10 mouse cellular contexts compared by ENCODE assay signal in the genomic region with DNA sequence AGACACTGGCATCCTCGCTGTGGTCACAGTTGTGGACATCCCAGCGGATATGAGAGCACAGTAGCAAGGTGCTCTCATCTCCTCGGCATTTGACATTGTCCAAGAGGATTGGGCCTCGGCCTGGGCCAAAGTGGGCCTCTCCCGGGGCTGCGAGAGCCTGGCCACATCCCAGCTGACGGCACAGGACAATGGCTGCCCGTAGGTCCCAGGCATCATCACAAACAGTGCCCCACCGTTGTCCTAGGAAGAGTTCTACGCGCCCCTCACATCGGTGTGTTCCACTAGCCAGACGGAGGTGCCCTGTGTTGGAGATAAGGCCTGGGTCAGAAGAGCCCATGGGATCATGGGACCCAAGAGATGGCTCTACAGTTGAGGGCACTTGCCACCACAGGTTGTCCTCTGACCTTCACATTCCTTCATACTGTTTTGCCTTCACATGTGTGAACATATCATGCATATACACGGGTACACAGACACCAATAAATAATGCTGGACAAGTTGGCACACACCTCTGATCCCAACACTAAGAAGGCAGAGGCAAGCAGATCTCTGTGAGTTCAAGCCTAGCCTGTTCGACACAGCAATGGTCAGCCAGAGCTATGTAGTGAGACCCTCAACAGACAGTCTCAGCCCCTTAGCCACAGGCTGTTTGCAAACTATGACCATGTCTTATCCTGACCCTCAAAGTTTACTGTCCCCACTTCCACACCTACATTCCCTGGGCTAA. TPM values are rescaled to one million over a fixed set of nuclear protein-coding genes. Genes with fewer than 3 reads are reported as not detected.
DNase-seq lines count a peak whose midpoint lies in the region; ATAC-seq and TF ChIP-seq lines count a peak whose summit lies in the region.
"Had no signal": no experiment of that assay in that cellular context is flagged by ENCODE, and none has a peak within 500 bp of the region (broad histone marks: within the 10 kb centered on the region; RNA-seq: fewer than 3 reads in every experiment).

No protein-coding gene starts in this region.

- H3K9ac ChIP-seq in heart, adult 2 months (ENCODE audit: low read depth, low read length): no peak overlapping the region
- peak overlapping the region; percentile 86; the same call in 1 of the 2 replicates for H3K9ac ChIP-seq in CH12.LX (ENCODE audit: insufficient read depth, low read depth)
- no peak overlapping the region for H3K9ac ChIP-seq in forebrain, embryonic 15.5 days (replicated peaks)
- peak overlapping the region; percentile 86 for H3K9ac ChIP-seq in liver, embryonic 15.5 days

- H3K4me3 ChIP-seq in heart, adult 2 months: no peak overlapping the region
- peak overlapping the region; percentile 61 to 95 (median 73) for H3K4me3 ChIP-seq in CH12.LX (replicated peaks in 1 of 3; ENCODE audit: low read depth in 2 of 3, low read length in 2 of 3, poor library complexity in 1 of 3)
- H3K4me3 ChIP-seq in forebrain, embryonic 15.5 days: no peak overlapping the region
- peak overlapping the region; percentile 72 for H3K4me3 ChIP-seq in liver, embryonic 15.5 days (replicated peaks)

- TF ChIP-seq EP300 in heart, adult 2 months (IDR thresholded peaks at IDR 0.05; ENCODE audit: insufficient read depth, low read depth, low read length): no peak
- TF ChIP-seq EP300 in CH12.LX (IDR thresholded peaks at IDR 0.05; ENCODE audit: low read length): no peak

- no peaks in the 10 kb centered on the region for H3K27me3 ChIP-seq in heart, adult 2 months (ENCODE audit: control insufficient read depth, insufficient read depth, low read length)
- peaks cover 10% of the 10 kb centered on the region for H3K27me3 ChIP-seq in CH12.LX (replicated peaks)
- 0 out of 2 replicates have a peak, but pooled peaks cover 4% of the 10 kb centered on the region for H3K27me3 ChIP-seq in forebrain, embryonic 15.5 days
- H3K27me3 ChIP-seq in liver, embryonic 15.5 days: peaks cover 9% of the 10 kb centered on the region; the same call in 1 of the 2 replicates
- H3K27me3 ChIP-seq: Patski had no signal

- TF ChIP-seq CTCF in heart, adult 2 months (IDR thresholded peaks at IDR 0.05): no peak
- TF ChIP-seq CTCF in CH12.LX (conservative IDR thresholded peaks at IDR 0.05 in 1 of 2, IDR thresholded peaks at IDR 0.05 in 1 of 2; ENCODE audit: low read depth in 2 of 2, low read length in 2 of 2): no peak

- 97% methylated on average over 15 of the region's 15 CpGs for WGBS in heart, adult 2 months
- 97% methylated on average over 15 of the region's 15 CpGs for WGBS in forebrain, embryonic 15.5 days
- 86% methylated on average over 15 of the region's 15 CpGs for WGBS in liver, embryonic 15.5 days (ENCODE audit: insufficient replicate concordance)

- no peak for TF ChIP-seq POLR2A in heart, adult 2 months (IDR thresholded peaks at IDR 0.05; ENCODE audit: insufficient read depth, low read depth, low read length)
- TF ChIP-seq POLR2A in CH12.LX (IDR thresholded peaks at IDR 0.05; ENCODE audit: low read depth, low read length): no peak

- DNase-seq in heart, adult 2 months: no peak
- no peak for DNase-seq in heart, adult 9 months (ENCODE audit: low spot score in 2 of 2)
- no peak for DNase-seq in CH12.LX (ENCODE audit: extremely low read depth)
- DNase-seq in right cerebral cortex, postnatal 10 days (ENCODE audit: low spot score in 2 of 2): no peak
- DNase-seq in left cerebral cortex, postnatal 25 days (ENCODE audit: low spot score in 2 of 2): no peak
- no peak for DNase-seq in lung, postnatal 14 days

- intact Hi-C loops in heart, adult 2 months (cut with DNase I): no loop called here
- intact Hi-C loops in left cerebral cortex, postnatal 25 days (cut with DNase I): no loop called here

- no peak for ATAC-seq in forebrain, embryonic 15.5 days (replicated peaks)
- no peak for ATAC-seq in liver, embryonic 15.5 days (ENCODE audit: insufficient read depth)
- ATAC-seq: Patski had no signal

- no peaks in the 10 kb centered on the region for H3K79me2 ChIP-seq in heart, adult 2 months (replicated peaks; ENCODE audit: control insufficient read depth, insufficient read depth, low read length)
- H3K79me2 ChIP-seq in CH12.LX (replicated peaks; ENCODE audit: control insufficient read depth, extremely low read depth, insufficient read depth, poor library complexity, severe bottlenecking): no peaks in the 10 kb centered on the region

- in situ Hi-C loops in CH12.LX (cut with MboI; ENCODE audit: low pct_ligation_motif_present, low pct_unique_long_range_greater_than_20kb, low sequenced_read_pairs): loop anchor here (5.0 kb wide), 1 partner anchor 54 kb away; no protein-coding TSS in a partner anchor

- H3K9me3 ChIP-seq in CH12.LX (replicated peaks; ENCODE audit: low read length): no peaks in the 10 kb centered on the region
- no peaks in the 10 kb centered on the region for H3K9me3 ChIP-seq in forebrain, embryonic 15.5 days
- H3K9me3 ChIP-seq in liver, embryonic 15.5 days (replicated peaks): no peaks in the 10 kb centered on the region

- peaks cover 11% of the 10 kb centered on the region for H3K4me1 ChIP-seq in heart, adult 2 months (ENCODE audit: control insufficient read depth, insufficient read depth, low read length)
- H3K4me1 ChIP-seq in CH12.LX (ENCODE audit: control insufficient read depth in 1 of 2, insufficient read depth in 2 of 2): peaks cover 21 to 43% of the 10 kb centered on the region in 2 experiments
- H3K4me1 ChIP-seq in forebrain, embryonic 15.5 days: peaks cover 24% of the 10 kb centered on the region
- peaks cover 75% of the 10 kb centered on the region for H3K4me1 ChIP-seq in liver, embryonic 15.5 days (replicated peaks)

- peak overlapping the region; percentile 96; the same call in 1 of the 2 replicates for H3K4me2 ChIP-seq in CH12.LX (ENCODE audit: insufficient read depth, low read depth, poor library complexity, severe bottlenecking)
- no peak overlapping the region for H3K4me2 ChIP-seq in forebrain, embryonic 15.5 days (replicated peaks)
- H3K4me2 ChIP-seq in liver, embryonic 15.5 days: peak overlapping the region; percentile 100

- dilution Hi-C loops in CH12.LX (cut with MboI; ENCODE audit: extremely low pct_ligation_motif_present, extremely low pct_unique_long_range_greater_than_20kb, low sequenced_read_pairs): no loop called here

- H3K36me3 ChIP-seq in heart, adult 2 months (ENCODE audit: control insufficient read depth, insufficient read depth, low read length): peaks cover 2% of the 10 kb centered on the region; the same call in 1 of the 2 replicates
- peaks cover 0 to 7% of the 10 kb centered on the region in 2 experiments for H3K36me3 ChIP-seq in CH12.LX (replicated peaks in 1 of 2; ENCODE audit: control insufficient read depth in 1 of 2, insufficient read depth in 1 of 2, low read length in 1 of 2)
- no peaks in the 10 kb centered on the region for H3K36me3 ChIP-seq in forebrain, embryonic 15.5 days
- no peaks in the 10 kb centered on the region for H3K36me3 ChIP-seq in liver, embryonic 15.5 days (replicated peaks)

- no peak for TF ChIP-seq RAD21 in CH12.LX (IDR thresholded peaks at IDR 0.05; ENCODE audit: low read depth, low read length)

- H3K27ac ChIP-seq in heart, adult 2 months: peak overlapping the region; percentile 97
- no peak overlapping the region for H3K27ac ChIP-seq in CH12.LX (ENCODE audit: insufficient read depth, low read depth)
- H3K27ac ChIP-seq in forebrain, embryonic 15.5 days (replicated peaks): peak overlapping the region; percentile 97
- H3K27ac ChIP-seq in liver, embryonic 15.5 days (replicated peaks): peak overlapping the region; percentile 100

TF ChIP-seq in CH12.LX, 34 proteins besides CTCF, POLR2A, EP300 and RAD21 (continues in another document):
- TF ChIP-seq E2F4 (IDR thresholded peaks at IDR 0.05; ENCODE audit: insufficient replicate concordance, low read depth, low read length) (no peak), MAZ (IDR thresholded peaks at IDR 0.05; ENCODE audit: low read depth, low read length) (no peak), HCFC1 (IDR thresholded peaks at IDR 0.05; ENCODE audit: low read depth, low read length) (no peak), ETS1 (conservative IDR thresholded peaks at IDR 0.05; ENCODE audit: low read depth, low read length) (no peak), CHD1 (IDR thresholded peaks at IDR 0.05; ENCODE audit: low read depth, low read length) (no peak)

RNA-seq across cellular contexts. Expression of a gene that starts 13.3 kb away (rescaled TPM):
- under 1 TPM; 0.09 to 0.21 TPM for total RNA-seq in heart, adult 2 months (2021)
- 1.0 and 1.6 TPM in 2 replicates for polyA plus RNA-seq in heart, adult 2 months (2012; rRNA removed)
- total RNA-seq in CH12.LX (2012; rRNA removed) (1.7 and 2.0 TPM in 2 replicates), CH12.LX (2014; rRNA removed) (1.8 and 2.9 TPM in 2 replicates)
- 1.8 and 1.9 TPM in 2 replicates for polyA plus RNA-seq in CH12.LX (2012; ENCODE audit: insufficient read length, low read depth)
- polyA plus RNA-seq in forebrain, embryonic 15.5 days (2015; fragmentation: Nextera tagmentation; extraction: Ambion mirVana): 0.87 and 1.2 TPM in 2 replicates
- 1.6 and 1.8 TPM in 2 replicates for polyA plus RNA-seq in liver, embryonic 15.5 days (2015; fragmentation: Nextera tagmentation; extraction: Ambion mirVana)
- total RNA-seq in left cerebral cortex, postnatal 25 days (2021): 1 to 10 TPM; 2.0 to 2.3 TPM

RNA-seq across cellular contexts. Expression of a gene that starts 18.8 kb away (rescaled TPM):
- total RNA-seq in heart, adult 2 months (2021): not detected
- polyA plus RNA-seq in heart, adult 2 months (2012; rRNA removed): not detected in 2 replicates
- total RNA-seq in CH12.LX (2012; rRNA removed) (0.13 TPM in 1 of 2 replicates, not detected in the other), CH12.LX (2014; rRNA removed) (not detected in 2 replicates)
- polyA plus RNA-seq in CH12.LX (2012; ENCODE audit: insufficient read length, low read depth): not detected in 2 replicates
- polyA plus RNA-seq in forebrain, embryonic 15.5 days (2015; fragmentation: Nextera tagmentation; extraction: Ambion mirVana): not detected in 2 replicates
- not detected in 2 replicates for polyA plus RNA-seq in liver, embryonic 15.5 days (2015; fragmentation: Nextera tagmentation; extraction: Ambion mirVana)
- total RNA-seq in left cerebral cortex, postnatal 25 days (2021): not detected
- polyA plus RNA-seq: embryonic facial prominence, embryonic 11.5 days had no signal

RNA-seq across cellular contexts. Expression of a gene that starts 26.7 kb away (rescaled TPM):
- 100 to 1,000 TPM; 275 to 304 TPM for total RNA-seq in heart, adult 2 months (2021)
- polyA plus RNA-seq in heart, adult 2 months (2012; rRNA removed): 99.0 and 116 TPM in 2 replicates
- 77.3 and 89.2 TPM in 2 replicates for total RNA-seq in CH12.LX (2012; rRNA removed)
- total RNA-seq in CH12.LX (2014; rRNA removed): 46.4 and 55.3 TPM in 2 replicates
- 233 and 239 TPM in 2 replicates for polyA plus RNA-seq in CH12.LX (2012; ENCODE audit: insufficient read length, low read depth)
- 664 and 720 TPM in 2 replicates for polyA plus RNA-seq in forebrain, embryonic 15.5 days (2015; fragmentation: Nextera tagmentation; extraction: Ambion mirVana)
- polyA plus RNA-seq in liver, embryonic 15.5 days (2015; fragmentation: Nextera tagmentation; extraction: Ambion mirVana): 60.9 and 65.4 TPM in 2 replicates
- total RNA-seq in left cerebral cortex, postnatal 25 days (2021): 1,000 to 10,000 TPM; 1,217 to 1,308 TPM

RNA-seq across cellular contexts. Expression of a gene that starts 33.5 kb away (rescaled TPM):
- total RNA-seq in heart, adult 2 months (2021): 1 to 10 TPM; 6.3 to 7.3 TPM
- 9.7 and 10.9 TPM in 2 replicates for polyA plus RNA-seq in heart, adult 2 months (2012; rRNA removed)
- total RNA-seq in CH12.LX (2012; rRNA removed) (20.4 and 22.0 TPM in 2 replicates), CH12.LX (2014; rRNA removed) (14.0 and 16.0 TPM in 2 replicates)
- polyA plus RNA-seq in CH12.LX (2012; ENCODE audit: insufficient read length, low read depth): 35.1 and 43.7 TPM in 2 replicates
- 26.6 and 27.6 TPM in 2 replicates for polyA plus RNA-seq in forebrain, embryonic 15.5 days (2015; fragmentation: Nextera tagmentation; extraction: Ambion mirVana)
- 6.7 and 6.9 TPM in 2 replicates for polyA plus RNA-seq in liver, embryonic 15.5 days (2015; fragmentation: Nextera tagmentation; extraction: Ambion mirVana)
- 1 to 10 TPM; 8.5 to 8.7 TPM for total RNA-seq in left cerebral cortex, postnatal 25 days (2021)

Comparison
In these comparisons a context has a peak if more than half of its experiments do, and no peak if none do; other contexts are left out.
1. H3K4me3 ChIP-seq: peak in CH12.LX (3 of 3) and liver, embryonic 15.5 days (single experiment); none in heart, adult 2 months (single experiment) and forebrain, embryonic 15.5 days (single experiment).
2. H3K9ac ChIP-seq: peak in CH12.LX (single experiment) and liver, embryonic 15.5 days (single experiment); none in heart, adult 2 months (single experiment) and forebrain, embryonic 15.5 days (single experiment).